Mouse (Mus musculus): ENCODE data around the gene Has1.

DNA sequence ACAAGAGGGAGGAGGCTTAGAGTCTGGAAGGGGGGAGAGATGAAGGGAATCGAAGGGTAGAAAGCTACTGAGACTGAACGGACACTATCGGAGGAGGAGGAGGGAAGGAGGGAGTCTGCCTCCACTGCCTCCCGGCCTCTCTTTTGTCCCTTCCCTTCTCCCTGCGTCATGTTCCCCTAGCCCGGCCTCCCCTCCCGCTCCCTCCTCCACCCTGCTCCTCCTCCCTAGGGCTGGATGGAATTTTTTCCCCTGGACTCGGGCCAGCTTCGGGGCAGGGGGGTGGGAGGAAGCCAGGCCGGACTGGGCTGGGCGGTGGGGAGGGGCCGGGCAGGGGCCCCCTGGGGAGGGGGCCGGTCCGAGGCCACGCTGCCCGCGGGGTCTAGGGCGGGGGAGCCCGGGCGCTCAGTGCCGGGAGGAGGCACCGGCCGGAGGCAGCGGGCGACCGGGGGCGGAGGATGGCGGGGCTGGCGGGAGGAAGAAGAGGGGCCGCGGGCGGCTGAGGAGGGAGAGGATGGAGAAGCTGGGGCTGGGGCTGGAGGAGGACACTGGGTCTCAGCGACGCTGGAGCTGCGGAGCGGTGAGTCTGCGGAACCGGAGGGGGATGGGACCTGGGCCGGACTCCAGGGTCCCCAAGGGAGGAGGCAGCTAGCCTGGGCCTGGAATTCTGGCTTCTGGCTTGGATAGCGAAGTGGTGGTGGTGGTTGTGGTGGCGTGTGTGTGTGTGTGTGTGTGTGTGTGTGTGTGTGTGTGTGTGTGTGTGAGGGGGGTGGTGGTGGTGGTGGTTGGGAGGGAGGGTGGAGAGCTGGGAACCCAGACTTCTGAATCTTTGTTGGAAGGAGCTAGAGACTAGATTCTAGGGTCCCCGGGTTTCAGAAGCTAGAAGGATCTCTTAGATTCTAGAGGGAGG is 28.0 kb downstream of the Has1 start, which contains the start of gene Spaca6:
- TF ChIP-seq GATA1 (IDR thresholded peaks at IDR 0.05; ENCODE audit: low read length) (no peak), TAL1 (IDR thresholded peaks at IDR 0.05; ENCODE audit: low read length) (no peak)
